Mouse (Mus musculus) erythroblast, embryonic 14.5 days (primary cell): ENCODE data around the gene Tubb1.

Experiments
- GATA1 ChIP-seq: IDR thresholded peaks from 2 replicates; pipeline ENCODE4 v1.6.1; 2012; ENCODE audit warnings: low read length, inconsistent platforms, mixed read lengths
- TAL1 ChIP-seq: IDR thresholded peaks from 3 replicates; pipeline ENCODE4 v1.6.1; 2012; ENCODE audit warnings: low read length, inconsistent platforms, mixed read lengths

GRCm38 (mm10) chr2:174470786-174471405 lies 20.4 kb downstream of the Tubb1 start:
- TF ChIP-seq TAL1: no peak
- no peak for TF ChIP-seq GATA1
